Mouse (Mus musculus): ENCODE data around the gene Rbm20. TPM values are rescaled to one million over a fixed set of nuclear protein-coding genes. Genes with fewer than 3 reads are reported as not detected.

Gene Rbm20
- polyA plus RNA-seq, 1 experiment from 2014 or later: 0.62 TPM

GRCm38 (mm10) chr19:53762749-53763438 is 85.8 kb downstream of the Rbm20 start:
- H3K36me3 ChIP-seq (ENCODE audit: control insufficient read depth, insufficient read depth, low read length): no peaks in the 10 kb centered on the region
- WGBS: 67% methylated on average over 8 of the region's 8 CpGs
- H3K27ac ChIP-seq (ENCODE audit: low read depth): no peak overlapping the region
- no peak overlapping the region for H3K9ac ChIP-seq (ENCODE audit: low read length)
- H3K4me3 ChIP-seq (ENCODE audit: low read depth, low read length): no peak overlapping the region
- H3K9me3 ChIP-seq (ENCODE audit: control insufficient read depth, low read length): 0 out of 2 replicates have a peak, but pooled peaks cover 4% of the 10 kb centered on the region
- no peaks in the 10 kb centered on the region for H3K27me3 ChIP-seq (replicated peaks; ENCODE audit: control insufficient read depth, insufficient read depth, low read length)
- H3K4me2 ChIP-seq (ENCODE audit: low read length): no peak overlapping the region
- DNase-seq (ENCODE audit: low spot score) (no peak), ATAC-seq (replicated peaks; ENCODE audit: low FRiP score, low TSS enrichment, low read depth) (no peak)
- no peaks in the 10 kb centered on the region for H3K4me1 ChIP-seq (replicated peaks; ENCODE audit: control insufficient read depth, insufficient read depth, low read length)

GRCm38 (mm10) chr19:53764688-53765478 is 87.8 kb downstream of the Rbm20 start:
- 84% methylated on average over 7 of the region's 7 CpGs for WGBS
- no peaks in the 10 kb centered on the region for H3K4me1 ChIP-seq (replicated peaks; ENCODE audit: control insufficient read depth, insufficient read depth, low read length)
- no peak for DNase-seq (ENCODE audit: low spot score)
- ATAC-seq (replicated peaks; ENCODE audit: low FRiP score, low TSS enrichment, low read depth): no peak
- no peak overlapping the region for H3K9ac ChIP-seq (ENCODE audit: low read length)
- no peaks in the 10 kb centered on the region for H3K27me3 ChIP-seq (replicated peaks; ENCODE audit: control insufficient read depth, insufficient read depth, low read length)
- no peaks in the 10 kb centered on the region for H3K36me3 ChIP-seq (ENCODE audit: control insufficient read depth, insufficient read depth, low read length)
- no peak overlapping the region for H3K4me2 ChIP-seq (ENCODE audit: low read length)
- H3K9me3 ChIP-seq (ENCODE audit: control insufficient read depth, low read length): 0 out of 2 replicates have a peak, but pooled peaks cover 4% of the 10 kb centered on the region
- H3K4me3 ChIP-seq (ENCODE audit: low read depth, low read length): no peak overlapping the region
- H3K27ac ChIP-seq (ENCODE audit: low read depth): no peak overlapping the region

- Histone ChIP-seq H3K36me3 (ENCODE audit: control insufficient read depth, insufficient read depth, low read length) (no peaks in the 10 kb centered on the region), H3K27me3 (replicated peaks; ENCODE audit: control insufficient read depth, insufficient read depth, low read length) (no peaks in the 10 kb centered on the region), H3K27ac (ENCODE audit: low read depth) (no peak overlapping the region), H3K9ac (ENCODE audit: low read length) (no peak overlapping the region), H3K4me2 (ENCODE audit: low read length) (no peak overlapping the region), H3K4me1 (replicated peaks; ENCODE audit: control insufficient read depth, insufficient read depth, low read length) (no peaks in the 10 kb centered on the region), H3K9me3 (ENCODE audit: control insufficient read depth, low read length) (0 out of 2 replicates have a peak, but pooled peaks cover 4% of the 10 kb centered on the region), H3K4me3 (ENCODE audit: low read depth, low read length) (no peak overlapping the region)
- ATAC-seq (replicated peaks; ENCODE audit: low FRiP score, low TSS enrichment, low read depth) (no peak), DNase-seq (ENCODE audit: low spot score) (peak; percentile 65)
- WGBS: 26% methylated on average over 3 of the region's 3 CpGs
Observed at GRCm38 (mm10) chr19:53768478-53768877, 91.4 kb downstream of the Rbm20 start.

GRCm38 (mm10) chr19:53773937-53774640 is 97.0 kb downstream of the Rbm20 start:
- no peak overlapping the region for H3K27ac ChIP-seq (ENCODE audit: low read depth)
- no peak for DNase-seq (ENCODE audit: low spot score)

GRCm38 (mm10) chr19:53774641-53775350 is 97.7 kb downstream of the Rbm20 start:
- no peak overlapping the region for H3K4me3 ChIP-seq (ENCODE audit: low read depth, low read length)
- H3K27me3 ChIP-seq (replicated peaks; ENCODE audit: control insufficient read depth, insufficient read depth, low read length): no peaks in the 10 kb centered on the region
- no peaks in the 10 kb centered on the region for H3K9me3 ChIP-seq (ENCODE audit: control insufficient read depth, low read length)
- no peaks in the 10 kb centered on the region for H3K4me1 ChIP-seq (replicated peaks; ENCODE audit: control insufficient read depth, insufficient read depth, low read length)
- H3K36me3 ChIP-seq (ENCODE audit: control insufficient read depth, insufficient read depth, low read length): no peaks in the 10 kb centered on the region
- no peak overlapping the region for H3K4me2 ChIP-seq (ENCODE audit: low read length)
- ATAC-seq (replicated peaks; ENCODE audit: low FRiP score, low TSS enrichment, low read depth) (no peak), DNase-seq (ENCODE audit: low spot score) (no peak)
- no peak overlapping the region for H3K9ac ChIP-seq (ENCODE audit: low read length)
- no peak overlapping the region for H3K27ac ChIP-seq (ENCODE audit: low read depth)
- 50% methylated on average over 7 of the region's 7 CpGs for WGBS

More at GRCm38 (mm10) chr19:53773937-53774640, 97.0 kb downstream of the Rbm20 start:
- ATAC-seq (replicated peaks; ENCODE audit: low FRiP score, low TSS enrichment, low read depth): no peak
- no peaks in the 10 kb centered on the region for H3K27me3 ChIP-seq (replicated peaks; ENCODE audit: control insufficient read depth, insufficient read depth, low read length)
- no peaks in the 10 kb centered on the region for H3K4me1 ChIP-seq (replicated peaks; ENCODE audit: control insufficient read depth, insufficient read depth, low read length)
- 51% methylated on average over 11 of the region's 11 CpGs for WGBS
- H3K4me3 ChIP-seq (ENCODE audit: low read depth, low read length): no peak overlapping the region
- no peak overlapping the region for H3K4me2 ChIP-seq (ENCODE audit: low read length)
- no peaks in the 10 kb centered on the region for H3K36me3 ChIP-seq (ENCODE audit: control insufficient read depth, insufficient read depth, low read length)
- H3K9me3 ChIP-seq (ENCODE audit: control insufficient read depth, low read length): no peaks in the 10 kb centered on the region
- no peak overlapping the region for H3K9ac ChIP-seq (ENCODE audit: low read length)

- Histone ChIP-seq H3K36me3 (ENCODE audit: control insufficient read depth, insufficient read depth, low read length) (no peaks in the 10 kb centered on the region), H3K4me2 (ENCODE audit: low read length) (no peak overlapping the region), H3K4me3 (ENCODE audit: low read depth, low read length) (no peak overlapping the region), H3K27me3 (replicated peaks; ENCODE audit: control insufficient read depth, insufficient read depth, low read length) (no peaks in the 10 kb centered on the region), H3K9me3 (ENCODE audit: control insufficient read depth, low read length) (no peaks in the 10 kb centered on the region), H3K9ac (ENCODE audit: low read length) (no peak overlapping the region), H3K27ac (ENCODE audit: low read depth) (no peak overlapping the region), H3K4me1 (replicated peaks; ENCODE audit: control insufficient read depth, insufficient read depth, low read length) (no peaks in the 10 kb centered on the region)
- ATAC-seq (replicated peaks; ENCODE audit: low FRiP score, low TSS enrichment, low read depth) (no peak), DNase-seq (ENCODE audit: low spot score) (no peak)
- WGBS: 75% methylated on average over 9 of the region's 9 CpGs
Observed at GRCm38 (mm10) chr19:53779402-53779801, 102.3 kb downstream of the Rbm20 start.

GRCm38 (mm10) chr19:53779818-53780217 is 102.7 kb downstream of the Rbm20 start:
- Histone ChIP-seq H3K9ac (ENCODE audit: low read length) (no peak overlapping the region), H3K9me3 (ENCODE audit: control insufficient read depth, low read length) (no peaks in the 10 kb centered on the region), H3K27me3 (replicated peaks; ENCODE audit: control insufficient read depth, insufficient read depth, low read length) (no peaks in the 10 kb centered on the region), H3K36me3 (ENCODE audit: control insufficient read depth, insufficient read depth, low read length) (no peaks in the 10 kb centered on the region), H3K4me2 (ENCODE audit: low read length) (no peak overlapping the region), H3K27ac (ENCODE audit: low read depth) (no peak overlapping the region), H3K4me1 (replicated peaks; ENCODE audit: control insufficient read depth, insufficient read depth, low read length) (no peaks in the 10 kb centered on the region), H3K4me3 (ENCODE audit: low read depth, low read length) (no peak overlapping the region)
- ATAC-seq (replicated peaks; ENCODE audit: low FRiP score, low TSS enrichment, low read depth) (no peak), DNase-seq (ENCODE audit: low spot score) (no peak)
- 85% methylated on average over 4 of the region's 4 CpGs for WGBS
